Mouse (Mus musculus) heart, postnatal 0 days (tissue): ENCODE data around the gene Smg7. TPM values are rescaled to one million over a fixed set of nuclear protein-coding genes. Genes with fewer than 3 reads are reported as not detected.

Experiments
- ATAC-seq: fragments of 200-750 bp; cut with Nextera tagmentation; 2 replicates; pipeline ENCODE4 v1.8.0; 2017; ENCODE audit warnings: low read depth, moderate number of reproducible peaks, moderate library complexity; ENCODE audit not compliant: insufficient read depth
- DNase-seq: peaks from one replicate; pipeline ENCODE4 v3.0.0-alpha.2; 2016; ENCODE audit warnings: low spot score
- H3K27ac ChIP-seq: fragments of 300-500 bp; sonication (generic); 2 replicates; pipeline ENCODE4 v1.5.1; 2014; ENCODE audit warnings: low read depth, mild to moderate bottlenecking
- H3K27me3 ChIP-seq: fragments of 300-500 bp; sonication (generic); 2 replicates; pipeline ENCODE4 v1.6.1; 2014; ENCODE audit warnings: low read length, mixed read lengths; ENCODE audit not compliant: control insufficient read depth, insufficient read depth
- H3K36me3 ChIP-seq: fragments of 300-500 bp; sonication (generic); replicated peaks from 2 replicates; pipeline ENCODE4 v1.6.1; 2014; ENCODE audit warnings: low read length, mixed read lengths; ENCODE audit not compliant: control insufficient read depth, insufficient read depth
- H3K4me1 ChIP-seq: fragments of 300-500 bp; sonication (generic); 2 replicates; pipeline ENCODE4 v1.6.1; 2014; ENCODE audit warnings: antibody characterized with exemption; ENCODE audit not compliant: control insufficient read depth, insufficient read depth
- H3K4me2 ChIP-seq: fragments of 300-500 bp; sonication (generic); 2 replicates; pipeline ENCODE4 v1.6.1; 2014; ENCODE audit warnings: low read depth, mild to moderate bottlenecking, low read length, moderate library complexity
- H3K4me3 ChIP-seq: fragments of 300-500 bp; sonication (generic); 2 replicates; pipeline ENCODE4 v1.5.1; 2014; ENCODE audit warnings: low read depth, low read length
- H3K9ac ChIP-seq: fragments of 300-500 bp; sonication (generic); replicated peaks from 2 replicates; pipeline ENCODE4 v1.6.1; 2014; ENCODE audit warnings: low read depth, low read length, mixed read lengths
- H3K9me3 ChIP-seq: fragments of 300-500 bp; sonication (generic); replicated peaks from 2 replicates; pipeline ENCODE4 v1.6.1; 2016; ENCODE audit warnings: low read length; ENCODE audit not compliant: control insufficient read depth
- CTCF ChIP-seq: IDR thresholded peaks from 2 replicates; pipeline ENCODE4 v1.5.1; 2016; ENCODE audit warnings: antibody characterized with exemption, control low read depth, low read depth
- EP300 ChIP-seq: IDR thresholded peaks from 2 replicates; pipeline ENCODE4 v1.6.1; 2016; ENCODE audit warnings: antibody characterized with exemption, low read depth
- WGBS: fragments of 180-500 bp; shearing (Covaris S2); extraction: QIAGEN DNeasy Blood & Tissue Kit; methylation state at CpG from one replicate; pipeline ENCODE4 v1.1.7; 2014; 5-methylcytosine and 5-hydroxymethylcytosine counted together
- polyA plus RNA-seq: library from polyadenylated mRNA; unstranded; fragments of >200 nt; fragmentation: Nextera tagmentation; extraction: Ambion mirVana; gene quantifications from 2 replicates; pipeline ENCODE4 v1.2.1, GENCODE M21; 2015
- total RNA-seq: library from RNA; depleted of rRNA; stranded (reverse); fragments of >200 nt; gene quantifications from 2 replicates; pipeline ENCODE4 v1.2.3, GENCODE M21; 2014; ENCODE audit warnings: low replicate concordance

Gene Smg7
- total and polyA plus RNA-seq, 2 experiments from 2014 or later = 13.5 to 46.0 TPM

- H3K9ac ChIP-seq = no peak overlapping the region
- no peak for ATAC-seq
- H3K4me3 ChIP-seq = no peak overlapping the region
- no peaks in the 10 kb centered on the region for H3K9me3 ChIP-seq
- no peaks in the 10 kb centered on the region for H3K27me3 ChIP-seq
- TF ChIP-seq EP300 (no peak), CTCF (no peak)
- WGBS = 68% methylated on average over 4 of the region's 4 CpGs
- H3K4me2 ChIP-seq = no peak overlapping the region
- no peak for DNase-seq
- H3K27ac ChIP-seq = no peak overlapping the region
- H3K36me3 ChIP-seq = no peaks in the 10 kb centered on the region
- no peaks in the 10 kb centered on the region for H3K4me1 ChIP-seq
These were observed 15.2 kb upstream of the Smg7 start for GRCm38 (mm10) chr1:152917626-152918025.

GRCm38 (mm10) chr1:152916936-152917335, 14.5 kb upstream of the Smg7 start:
- DNase-seq (no peak), ATAC-seq (no peak)
- no peak overlapping the region for H3K9ac ChIP-seq
- no peak for TF ChIP-seq EP300
- TF ChIP-seq CTCF = no peak
- no peaks in the 10 kb centered on the region for H3K36me3 ChIP-seq
- H3K4me3 ChIP-seq = no peak overlapping the region
- no peaks in the 10 kb centered on the region for H3K27me3 ChIP-seq
- H3K9me3 ChIP-seq = no peaks in the 10 kb centered on the region
- no peak overlapping the region for H3K27ac ChIP-seq
- H3K4me2 ChIP-seq = no peak overlapping the region
- WGBS = 57% methylated on average over 5 of the region's 5 CpGs
- H3K4me1 ChIP-seq = no peaks in the 10 kb centered on the region

- H3K4me2 ChIP-seq = no peak overlapping the region
- no peaks in the 10 kb centered on the region for H3K27me3 ChIP-seq
- H3K9ac ChIP-seq = no peak overlapping the region
- WGBS = 60% methylated on average over 5 of the region's 5 CpGs
- ATAC-seq (no peak), DNase-seq (no peak)
- no peaks in the 10 kb centered on the region for H3K4me1 ChIP-seq
- TF ChIP-seq CTCF = no peak
- TF ChIP-seq EP300 = no peak
- H3K36me3 ChIP-seq = no peaks in the 10 kb centered on the region
- no peak overlapping the region for H3K27ac ChIP-seq
- no peak overlapping the region for H3K4me3 ChIP-seq
- H3K9me3 ChIP-seq = no peaks in the 10 kb centered on the region
These were observed 13.3 kb upstream of the Smg7 start for GRCm38 (mm10) chr1:152915766-152916165.

- no peak overlapping the region for H3K4me3 ChIP-seq
- H3K27ac ChIP-seq = no peak overlapping the region
- TF ChIP-seq CTCF (no peak), EP300 (no peak)
- H3K27me3 ChIP-seq = no peaks in the 10 kb centered on the region
- WGBS = 65% methylated on average over 6 of the region's 6 CpGs
- no peak overlapping the region for H3K9ac ChIP-seq
- no peaks in the 10 kb centered on the region for H3K9me3 ChIP-seq
- H3K4me1 ChIP-seq = no peaks in the 10 kb centered on the region
- DNase-seq = no peak
- ATAC-seq = no peak
- no peak overlapping the region for H3K4me2 ChIP-seq
- no peaks in the 10 kb centered on the region for H3K36me3 ChIP-seq
These were observed 11.3 kb upstream of the Smg7 start for GRCm38 (mm10) chr1:152913483-152914460.

GRCm38 (mm10) chr1:152904469-152904868, 2.0 kb upstream of the Smg7 start:
- Histone ChIP-seq H3K4me1 (peaks cover 13% of the 10 kb centered on the region), H3K4me3 (peak overlapping the region; percentile 100), H3K27ac (peak overlapping the region; percentile 99), H3K27me3 (no peaks in the 10 kb centered on the region), H3K4me2 (peak overlapping the region; percentile 97), H3K36me3 (no peaks in the 10 kb centered on the region), H3K9me3 (no peaks in the 10 kb centered on the region), H3K9ac (peak overlapping the region; percentile 52)
- no peak for TF ChIP-seq EP300
- TF ChIP-seq CTCF = peak; percentile 88
- ATAC-seq (peak; percentile 36; the same call in 1 of the 2 replicates), DNase-seq (peak; percentile 94)
- 0% methylated on average over 14 of the region's 14 CpGs for WGBS
